Mouse (Mus musculus) kidney, adult 18-20 months (tissue): Measurements from ENCODE around the gene Gnaq.
A peak's percentile ranks its signal among the peaks of the same experiment; 100 is the strongest.

Experiments
- DNase-seq: peaks from one replicate; pipeline ENCODE4 v3.0.0; 2021

Gene Gnaq

DNA sequence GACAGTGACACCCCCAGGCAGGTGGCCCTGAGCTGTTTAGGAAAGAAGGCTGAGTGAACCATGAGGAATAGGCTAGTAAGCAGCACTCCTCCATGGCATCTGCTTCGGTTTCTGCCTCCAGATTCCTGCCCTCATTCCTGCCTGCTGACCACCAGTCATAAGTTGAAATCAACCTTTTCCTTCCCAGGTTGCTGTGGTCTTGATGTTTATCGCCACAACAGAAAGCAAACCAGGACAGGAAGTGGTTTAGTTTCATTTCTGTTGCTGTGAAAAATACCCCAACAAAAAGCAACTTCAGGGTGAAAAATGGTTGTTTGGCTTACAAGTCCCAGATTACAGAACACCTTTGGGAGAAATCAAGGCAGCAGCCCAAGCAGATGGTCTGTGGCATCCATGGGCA, 249.8 kb downstream of the Gnaq start:
- DNase-seq: no peak

GRCm38 (mm10) chr19:16383127-16383526, 250.5 kb downstream of the Gnaq start:
- DNase-seq: no peak

DNA sequence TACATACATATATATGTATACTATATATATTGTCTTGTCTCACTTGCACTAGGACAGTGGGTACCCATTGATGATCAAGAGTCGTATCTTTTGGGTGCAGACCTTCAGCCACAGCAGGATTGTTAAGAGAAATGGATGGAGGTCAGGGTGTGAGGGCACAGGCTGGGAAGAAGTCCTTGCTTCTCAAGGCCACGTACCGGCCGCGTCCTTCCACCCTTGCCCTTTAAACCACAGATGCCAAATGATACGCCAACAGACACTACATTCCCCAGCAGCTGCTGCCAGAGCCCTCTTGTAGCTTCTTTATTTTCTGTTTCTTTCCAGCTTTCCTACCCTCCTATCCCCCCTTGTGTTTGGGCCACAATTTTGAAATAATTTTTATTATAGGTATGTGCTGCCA, 251.5 kb downstream of the Gnaq start:
- DNase-seq: no peak

GRCm38 (mm10) chr19:16384957-16385356, 252.3 kb downstream of the Gnaq start:
- no peak for DNase-seq

- DNase-seq: no peak
Observed at GRCm38 (mm10) chr19:16386514-16386913, 253.9 kb downstream of the Gnaq start.

- DNase-seq: no peak
Observed at GRCm38 (mm10) chr19:16390192-16390795, 257.7 kb downstream of the Gnaq start.

DNA sequence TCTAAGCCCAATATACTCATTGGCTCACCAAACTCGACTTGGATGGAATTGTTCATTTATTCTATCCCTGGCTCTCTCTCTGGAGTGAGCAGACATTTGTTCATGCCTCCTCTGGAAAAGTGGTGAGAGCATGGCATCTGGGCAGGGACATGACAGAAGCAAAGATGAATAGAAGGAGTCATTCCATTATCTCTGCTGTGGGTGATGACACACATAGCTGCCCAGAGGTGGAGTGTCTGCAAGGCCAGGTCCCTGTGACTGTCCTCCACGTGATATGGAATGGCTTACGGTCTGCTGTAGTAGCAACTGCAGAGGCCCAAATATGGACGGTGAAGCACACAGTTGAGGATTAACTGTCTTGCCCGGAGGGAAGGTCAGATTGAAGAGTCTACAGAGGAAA, 261.8 kb downstream of the Gnaq start:
- no peak for DNase-seq

GRCm38 (mm10) chr19:16403101-16403500, 270.5 kb downstream of the Gnaq start:
- DNase-seq: no peak

- no peak for DNase-seq
Observed at GRCm38 (mm10) chr19:16407727-16408126, 275.1 kb downstream of the Gnaq start.

DNA sequence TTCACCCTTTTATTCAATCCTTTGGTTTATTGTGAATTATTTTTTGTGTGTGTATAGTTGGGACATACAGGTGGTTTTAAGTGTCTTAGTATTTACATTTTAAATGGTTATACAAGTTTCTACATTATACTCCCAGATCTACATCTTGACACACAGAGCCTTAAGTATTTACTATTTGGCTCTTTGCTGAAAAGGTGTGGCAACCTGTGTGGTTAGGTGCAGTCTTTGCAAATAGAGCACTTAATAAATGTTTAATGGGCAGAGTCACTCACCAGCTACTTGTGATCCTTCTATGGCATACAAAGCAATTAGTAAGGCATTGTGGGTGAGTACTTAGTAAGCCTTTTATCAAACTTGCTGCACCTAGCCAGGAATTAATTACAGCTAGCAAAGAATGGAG, 278.7 kb downstream of the Gnaq start:
- no peak for DNase-seq

DNA sequence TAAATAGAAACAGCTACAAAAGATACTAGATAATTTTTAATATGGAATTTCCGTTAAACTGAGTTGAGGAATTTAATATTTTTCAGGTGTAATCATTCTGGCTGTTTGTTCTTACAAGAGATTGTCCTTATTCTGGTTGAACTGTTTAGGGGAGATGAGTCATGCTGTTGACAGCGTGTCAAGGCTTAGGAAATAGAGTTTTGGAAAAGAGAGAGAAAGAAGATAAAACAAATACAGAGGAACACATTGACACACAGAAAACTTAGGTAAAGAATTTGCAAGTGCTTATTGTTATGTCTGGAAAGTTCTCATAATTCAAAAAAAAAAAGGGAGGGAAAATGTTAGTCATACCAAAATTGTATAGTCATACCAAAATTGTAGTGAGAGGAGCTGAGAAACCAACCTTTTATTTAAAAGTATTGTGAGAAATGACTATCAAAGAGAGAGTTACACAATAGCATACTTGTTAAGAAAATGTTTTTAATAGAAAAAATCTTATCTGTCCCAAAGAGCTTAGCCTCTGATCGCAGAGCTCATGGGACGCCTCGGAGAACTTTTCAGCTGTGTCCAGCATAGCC, 285.5 kb downstream of the Gnaq start:
- DNase-seq: no peak

DNA sequence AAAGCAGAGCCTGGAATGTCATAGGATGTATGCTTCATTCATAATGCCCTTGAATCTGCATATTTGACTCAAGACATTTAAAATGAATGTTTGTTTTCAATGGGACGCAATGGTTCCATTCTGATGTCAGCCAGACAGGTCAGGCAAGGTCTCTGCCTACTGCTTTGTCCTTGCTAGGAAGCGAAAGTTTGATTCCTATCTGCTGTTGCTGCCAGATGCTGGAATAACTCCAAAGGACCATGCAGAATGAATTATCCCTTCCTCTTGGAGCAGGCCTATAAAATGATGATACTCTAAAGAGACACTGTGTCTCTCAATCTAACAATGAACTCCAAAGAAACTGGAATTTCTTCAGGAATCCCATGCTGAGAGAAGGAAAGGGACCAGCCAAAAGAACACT, 293.0 kb downstream of the Gnaq start:
- no peak for DNase-seq

DNA sequence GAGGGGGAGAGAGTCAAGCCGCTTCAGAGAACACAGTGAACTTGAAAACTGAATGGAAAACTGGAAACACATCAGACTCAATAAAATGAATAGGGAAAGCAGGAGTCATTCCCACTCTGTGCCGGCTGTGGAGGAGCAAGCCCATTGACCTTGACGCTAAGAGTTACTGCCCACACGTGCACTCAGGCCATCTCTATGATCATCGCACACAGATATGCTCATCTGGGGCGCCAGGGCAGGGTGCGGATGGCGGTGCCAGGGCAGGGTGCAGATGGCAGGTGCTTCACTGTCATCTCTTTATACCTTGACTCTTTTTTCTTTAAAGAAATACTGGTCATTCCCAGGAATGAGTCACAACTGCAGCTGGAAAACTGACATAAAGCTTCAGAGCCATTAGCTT, 298.7 kb downstream of the Gnaq start:
- no peak for DNase-seq

GRCm38 (mm10) chr19:16434879-16435278, 302.2 kb downstream of the Gnaq start:
- DNase-seq: no peak

- DNase-seq: peak; percentile 78
Observed at GRCm38 (mm10) chr19:16435531-16436231, 303.1 kb downstream of the Gnaq start, which contains the start of gene Gna14. Gna14 (plus strand) TSS chr19:16435762.

- peak; percentile 39 for DNase-seq
Observed at GRCm38 (mm10) chr19:16436335-16437169, 303.9 kb downstream of the Gnaq start.
